Mouse (Mus musculus) gastrocnemius, adult 8-10 months (tissue): ENCODE results near the gene Scap. TPM values are rescaled to one million over a fixed set of nuclear protein-coding genes. Genes with fewer than 3 reads are reported as not detected.
"Not testable (repeated sequence)": the region's sequence is repeated elsewhere in the genome, so short reads cannot be mapped to it uniquely, and the experiment has no call there.

Experiments
- DNase-seq, 2 experiments: peaks; one replicate each; pipeline ENCODE4 v3.0.0; 2022; ENCODE audit warnings: low spot score in 2 of 2
- total RNA-seq, 4 experiments: library from RNA; stranded (reverse); gene quantifications; 2 replicates each; pipeline ENCODE4 v1.2.4; 2022

Gene Scap
- total RNA-seq, 4 experiments from 2014 or later: 14.2 to 16.6 (median 15.1) TPM

- no peak for DNase-seq
These were observed 48.2 kb downstream of the Scap start for GRCm38 (mm10) chr9:110381292-110381691.

DNA sequence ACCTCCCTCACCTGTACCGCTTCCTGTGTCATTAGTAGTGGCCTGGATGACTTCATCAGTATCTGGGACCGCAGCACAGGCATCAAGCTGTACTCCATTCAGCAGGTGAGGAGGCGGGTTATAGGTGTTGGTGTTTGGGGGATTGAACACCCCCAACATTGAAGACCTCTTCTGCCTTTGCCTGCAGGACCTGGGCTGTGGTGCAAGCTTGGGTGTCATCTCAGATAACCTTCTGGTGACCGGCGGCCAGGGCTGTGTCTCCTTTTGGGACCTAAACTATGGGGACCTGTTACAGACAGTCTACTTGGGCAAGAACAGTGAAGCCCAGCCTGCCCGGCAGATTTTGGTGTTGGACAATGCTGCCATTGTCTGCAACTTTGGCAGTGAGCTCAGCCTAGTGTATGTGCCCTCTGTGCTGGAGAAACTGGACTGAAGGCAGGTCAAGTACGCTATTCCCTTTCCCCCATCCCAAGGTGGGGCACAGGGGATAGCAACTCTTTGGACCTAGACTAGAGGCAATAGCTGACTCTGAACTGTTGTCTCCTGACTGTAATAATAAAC is 51.4 kb downstream of the Scap start:
- DNase-seq: no peak

- DNase-seq: no peak
These were observed 54.9 kb downstream of the Scap start for GRCm38 (mm10) chr9:110388011-110388410.

DNA sequence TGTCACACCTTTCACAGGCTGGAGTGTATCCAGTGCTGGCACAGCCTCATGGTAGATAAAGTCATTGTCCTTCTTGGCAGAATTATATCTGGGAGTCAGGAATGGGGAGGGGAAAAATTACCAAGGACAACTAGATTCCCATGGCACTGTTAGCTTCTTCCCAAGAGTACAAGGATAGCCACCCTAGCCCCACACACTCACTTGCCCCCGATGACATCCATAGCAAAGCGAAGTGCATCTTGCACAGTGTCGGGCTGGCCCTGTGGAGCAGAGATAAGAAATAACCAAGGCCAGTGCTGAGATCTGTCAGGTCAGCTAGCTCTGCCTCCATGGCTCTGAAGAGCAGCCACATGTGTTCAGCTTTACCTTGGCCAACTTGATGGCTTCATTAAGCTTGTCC is 57.8 kb downstream of the Scap start:
- no peak for DNase-seq

DNA sequence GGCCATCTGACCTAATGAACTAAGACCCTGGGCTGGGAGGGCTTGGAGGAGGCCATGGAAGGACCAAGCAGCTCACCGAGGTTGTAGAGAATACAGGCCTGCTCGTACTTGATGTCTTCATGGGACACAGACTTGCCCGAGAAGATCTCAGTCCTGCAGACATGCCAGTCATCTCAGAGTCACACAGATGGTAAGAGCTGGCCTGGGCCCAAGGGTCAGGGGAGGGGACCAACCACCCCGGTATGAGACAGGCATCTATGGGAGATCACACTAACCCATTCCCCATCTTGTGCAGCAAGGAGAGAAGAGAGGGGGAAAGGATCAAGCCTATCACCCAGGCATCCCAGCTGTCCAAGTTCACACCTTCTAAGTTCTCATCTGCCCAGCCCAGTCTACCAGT is 60.2 kb downstream of the Scap start:
- DNase-seq: no peak

- no peak for DNase-seq
These were observed 67.6 kb downstream of the Scap start for GRCm38 (mm10) chr9:110400650-110401049.

- DNase-seq: no peak
These were observed 69.6 kb downstream of the Scap start for GRCm38 (mm10) chr9:110402731-110403130.

GRCm38 (mm10) chr9:110403240-110403639 is 70.2 kb downstream of the Scap start:
- DNase-seq: not testable (repeated sequence)

- DNase-seq: no peak
These were observed 74.4 kb downstream of the Scap start for GRCm38 (mm10) chr9:110407311-110408098.

DNA sequence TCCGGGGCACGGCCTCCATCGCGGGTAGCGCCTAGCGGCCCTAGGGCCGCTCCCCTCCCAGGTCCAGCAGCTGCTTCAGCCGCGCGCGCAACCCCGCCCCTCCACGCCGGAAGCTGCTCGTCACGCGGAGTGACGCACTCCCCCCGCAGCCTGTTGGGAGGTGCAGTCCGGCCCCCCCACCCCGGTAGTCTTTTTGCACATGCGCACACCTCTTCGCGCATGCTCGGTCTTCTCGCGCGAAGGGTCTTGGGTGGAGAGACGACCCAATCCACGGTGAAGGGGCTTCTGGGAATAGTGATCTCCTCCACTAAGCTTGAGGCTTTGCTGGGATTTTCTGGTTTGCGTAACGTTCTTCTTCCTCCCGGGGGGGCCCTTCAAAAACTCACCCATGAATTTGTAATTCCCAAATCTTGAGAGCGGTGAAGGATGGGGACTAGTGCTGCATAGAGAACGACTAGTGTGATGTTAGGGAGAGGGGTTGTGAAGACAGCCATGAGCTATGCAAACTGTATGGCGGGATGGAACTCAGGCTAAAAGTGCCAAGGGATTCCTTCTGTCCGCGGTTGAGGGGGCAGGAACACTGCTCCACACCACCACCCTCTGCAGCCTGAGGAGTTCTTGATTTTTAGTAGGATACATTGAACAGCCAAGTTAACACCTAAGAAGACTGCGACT is 75.1 kb downstream of the Scap start, which contains the start of gene Ptpn23:
TSS of gene Ptpn23 (minus strand) at position 115 of the 675 bp plus-strand sequence.
- DNase-seq: peak; percentile 88 to 92

DNA sequence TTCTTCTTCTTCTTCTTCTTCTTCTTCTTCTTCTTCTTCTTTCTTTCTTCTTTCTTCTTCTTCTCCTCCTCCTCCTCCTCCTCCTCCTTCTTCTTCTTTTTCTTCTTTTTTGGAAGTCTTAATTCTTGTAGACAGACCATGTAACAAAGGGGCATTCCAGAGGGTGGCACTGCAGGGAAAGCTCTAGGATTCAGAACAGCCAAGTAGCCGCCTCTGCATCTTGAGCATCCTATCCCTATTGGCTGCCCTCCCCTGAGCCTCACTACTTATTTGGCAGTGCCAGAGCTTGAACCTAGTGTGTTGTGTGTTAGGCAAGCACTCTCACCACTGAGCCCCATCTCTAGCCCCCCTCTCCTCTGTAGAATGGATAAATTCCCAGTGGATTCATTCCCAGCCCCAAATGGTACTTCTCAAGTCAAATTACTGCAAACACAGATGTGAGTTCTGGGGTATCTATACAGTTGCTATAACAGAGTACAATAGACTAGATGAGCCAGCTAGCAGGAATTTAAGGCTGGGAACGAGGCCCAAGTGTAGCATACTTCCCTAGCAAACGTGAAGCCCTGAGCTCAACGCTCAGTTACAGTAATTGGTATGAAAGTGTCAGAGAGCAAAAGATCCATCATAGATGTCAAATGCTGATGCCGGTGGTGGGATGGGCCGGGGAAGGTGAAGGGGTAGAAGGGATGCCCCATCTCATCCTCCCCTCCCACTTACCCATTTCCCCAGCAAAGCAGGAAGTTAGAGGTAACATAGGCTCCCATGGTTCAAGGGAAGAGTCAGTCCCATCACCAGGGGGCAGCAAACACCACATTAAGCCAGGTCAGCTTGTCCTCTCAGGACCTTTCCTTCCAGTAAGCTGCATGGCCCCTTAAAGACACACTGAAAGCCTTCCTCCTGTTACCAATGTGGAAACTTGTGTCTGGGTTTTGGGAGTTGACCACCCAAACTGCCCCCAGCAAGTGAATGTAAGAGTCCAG is 78.1 kb downstream of the Scap start:
- peak; percentile 70 to 75 for DNase-seq

DNA sequence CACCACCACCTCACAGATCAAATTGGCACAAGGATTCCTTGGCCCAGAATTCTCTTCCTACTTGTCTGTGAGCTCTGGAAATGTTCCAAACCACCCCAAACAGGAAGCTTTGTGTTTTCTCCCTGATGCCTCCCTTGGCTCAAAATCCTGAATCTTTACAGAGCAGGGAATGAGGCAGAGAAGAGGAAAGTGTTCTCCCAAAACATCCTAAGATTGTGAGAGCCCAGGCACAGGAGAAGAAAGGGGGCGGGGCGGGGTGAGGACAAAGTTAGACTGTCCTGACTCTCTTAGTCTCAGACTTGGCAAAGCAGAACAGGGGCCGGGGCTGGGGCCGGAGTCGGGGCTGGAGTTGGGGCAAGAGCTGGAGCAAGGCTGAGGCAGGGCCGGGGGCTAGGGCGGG is 79.8 kb downstream of the Scap start:
- DNase-seq: no peak

- DNase-seq: no peak
These were observed 80.7 kb downstream of the Scap start for GRCm38 (mm10) chr9:110413785-110414184.

GRCm38 (mm10) chr9:110419511-110420112 is 86.5 kb downstream of the Scap start, which contains the start of gene Ngp:
TSS of gene Ngp (plus strand) at chr9:110419747.
- DNase-seq: no peak

- no peak for DNase-seq
These were observed 98.2 kb downstream of the Scap start for GRCm38 (mm10) chr9:110431241-110431640.

- no peak for DNase-seq
These were observed 100.0 kb downstream of the Scap start for GRCm38 (mm10) chr9:110433045-110433444.
